Mouse (Mus musculus) gastrocnemius, postnatal 36 days (tissue): ENCODE data around the gene Tedc2. TPM values are rescaled to one million over a fixed set of nuclear protein-coding genes. Genes with fewer than 3 reads are reported as not detected.

Experiments used
- microRNA-seq, 2 experiments: library from miRNA; unstranded; fragments of <30 nt; microRNA quantifications; one replicate each; pipeline ENCODE4 v1.2.0; 2021
- total RNA-seq, 2 experiments: library from RNA; stranded (reverse); gene quantifications; 2 replicates each; pipeline ENCODE4 v1.2.3; 2021

Gene Tedc2
- total RNA-seq, 2 experiments from 2014 or later, result 0.96 to 1.1 TPM

Small RNAs within 50 kb of the gene (microRNA-seq; reads per million reads assigned to microRNA genes)
- gene Mir5134 (0 to 0.36 reads per million in 2 experiments), gene Mir6965 (0 reads per million in 2 experiments)

Other genes starting within 250 kb of the Tedc2 start
- gene Prss30, start 240.3 kb downstream of the Tedc2 start, total RNA-seq, result not detected
- gene Prss22, start 222.8 kb downstream of the Tedc2 start, total RNA-seq, result not detected
- gene Prss27, start 182.7 kb downstream of the Tedc2 start, total RNA-seq, result not detected
- 1 to 10 TPM; 7.6 to 8.8 TPM for gene Kctd5, start 147.4 kb downstream of the Tedc2 start, total RNA-seq
- gene Pdpk1, start 69.9 kb downstream of the Tedc2 start, total RNA-seq, result 10 to 100 TPM; 35.5 to 39.9 TPM
- gene Amdhd2, start 57.1 kb downstream of the Tedc2 start, total RNA-seq, result 10 to 100 TPM in 1 of 2 experiments, 1 to 10 TPM in 1; 8.4 to 10.4 TPM
- 100 to 1,000 TPM; 142 to 153 TPM for gene Atp6v0c, start 51.1 kb downstream of the Tedc2 start, total RNA-seq
- gene Tbc1d24, start 15.3 kb downstream of the Tedc2 start, total RNA-seq, result 1 to 10 TPM; 2.9 to 4.4 TPM
- gene Ntn3, start 11.3 kb downstream of the Tedc2 start, total RNA-seq, result under 1 TPM; 0.33 to 0.35 TPM
- gene Ccnf, start 30.6 kb upstream of the Tedc2 start, total RNA-seq, result 1 to 10 TPM in 1 of 2 experiments, under 1 TPM in 1; 0.91 to 1.1 TPM
- not detected for gene Abca17, start 130.2 kb upstream of the Tedc2 start, total RNA-seq
- 1 to 10 TPM; 6.5 to 7.4 TPM for gene Abca3, start 131.1 kb upstream of the Tedc2 start, total RNA-seq
- 10 to 100 TPM; 41.7 to 48.3 TPM for gene Rnps1, start 193.7 kb upstream of the Tedc2 start, total RNA-seq
- gene Eci1, start 205.8 kb upstream of the Tedc2 start, total RNA-seq, result 100 to 1,000 TPM; 129 to 179 TPM
- under 1 TPM; 0.49 to 0.99 TPM for gene Dnase1l2, start 222.3 kb upstream of the Tedc2 start, total RNA-seq
- 10 to 100 TPM in 1 of 2 experiments, 1 to 10 TPM in 1; 9.5 to 11.7 TPM for gene E4f1, start 249.5 kb upstream of the Tedc2 start, total RNA-seq
- gene Pgp, start 249.5 kb upstream of the Tedc2 start, total RNA-seq, result 10 to 100 TPM; 50.7 to 54.6 TPM